Mouse (Mus musculus): Measurements from ENCODE around the gene Otogl. TPM values are rescaled to one million over a fixed set of nuclear protein-coding genes. Genes with fewer than 3 reads are reported as not detected.

The Otogl gene
- total and polyA plus RNA-seq, 3 experiments: under 0.01 TPM; not detected in 2

- ATAC-seq (ENCODE audit: extremely low read depth, insufficient number of reproducible peaks, low FRiP score, poor library complexity, severe bottlenecking): no peak
- H3K9me3 ChIP-seq (replicated peaks): no peaks in the 10 kb centered on the region
- no peak for TF ChIP-seq TAL1 (conservative IDR thresholded peaks at IDR 0.05; ENCODE audit: low read depth, low read length)
- TF ChIP-seq POLR2AphosphoS5 (IDR thresholded peaks at IDR 0.05; ENCODE audit: insufficient replicate concordance, low read depth, low read length): no peak
- no peak for TF ChIP-seq CTCF (IDR thresholded peaks at IDR 0.05; ENCODE audit: low read depth, low read length)
- no peak for TF ChIP-seq GATA1 (IDR thresholded peaks at IDR 0.05; ENCODE audit: borderline replicate concordance, low read length)
- no peak for TF ChIP-seq GATA2 (IDR thresholded peaks at IDR 0.05; ENCODE audit: borderline replicate concordance, low read depth, low read length)
- no peaks in the 10 kb centered on the region for H3K4me1 ChIP-seq (ENCODE audit: insufficient read depth, low read depth, low read length)
- H3K27me3 ChIP-seq (ENCODE audit: insufficient read depth, low read length): no peaks in the 10 kb centered on the region
- no peaks in the 10 kb centered on the region for H3K36me3 ChIP-seq (replicated peaks)
- no peak for DNase-seq (ENCODE audit: low spot score)
- no peak overlapping the region for H3K4me3 ChIP-seq (ENCODE audit: low read depth, low read length)
Observed at GRCm38 (mm10) chr10:107934055-107934454, 22.1 kb upstream of the Otogl start.

GRCm38 (mm10) chr10:107933527-107933926, 21.6 kb upstream of the Otogl start:
- ATAC-seq (ENCODE audit: extremely low read depth, insufficient number of reproducible peaks, low FRiP score, poor library complexity, severe bottlenecking): no peak
- no peaks in the 10 kb centered on the region for H3K9me3 ChIP-seq (replicated peaks)
- H3K4me3 ChIP-seq (ENCODE audit: low read depth, low read length): no peak overlapping the region
- no peak for TF ChIP-seq POLR2AphosphoS5 (IDR thresholded peaks at IDR 0.05; ENCODE audit: insufficient replicate concordance, low read depth, low read length)
- TF ChIP-seq GATA2 (IDR thresholded peaks at IDR 0.05; ENCODE audit: borderline replicate concordance, low read depth, low read length): no peak
- TF ChIP-seq TAL1 (conservative IDR thresholded peaks at IDR 0.05; ENCODE audit: low read depth, low read length): no peak
- TF ChIP-seq CTCF (IDR thresholded peaks at IDR 0.05; ENCODE audit: low read depth, low read length): no peak
- H3K4me1 ChIP-seq (ENCODE audit: insufficient read depth, low read depth, low read length): no peaks in the 10 kb centered on the region
- no peaks in the 10 kb centered on the region for H3K27me3 ChIP-seq (ENCODE audit: insufficient read depth, low read length)
- no peaks in the 10 kb centered on the region for H3K36me3 ChIP-seq (replicated peaks)
- DNase-seq (ENCODE audit: low spot score): no peak

GRCm38 (mm10) chr10:107931833-107932828, 20.2 kb upstream of the Otogl start:
- Histone ChIP-seq H3K4me1 (ENCODE audit: insufficient read depth, low read depth, low read length) (no peaks in the 10 kb centered on the region), H3K9me3 (replicated peaks) (no peaks in the 10 kb centered on the region), H3K36me3 (replicated peaks) (no peaks in the 10 kb centered on the region), H3K4me3 (ENCODE audit: low read depth, low read length) (no peak overlapping the region), H3K27me3 (ENCODE audit: insufficient read depth, low read length) (no peaks in the 10 kb centered on the region)
- TF ChIP-seq CTCF (IDR thresholded peaks at IDR 0.05; ENCODE audit: low read depth, low read length) (no peak), POLR2AphosphoS5 (IDR thresholded peaks at IDR 0.05; ENCODE audit: insufficient replicate concordance, low read depth, low read length) (no peak), GATA2 (IDR thresholded peaks at IDR 0.05; ENCODE audit: borderline replicate concordance, low read depth, low read length) (no peak), GATA1 (IDR thresholded peaks at IDR 0.05; ENCODE audit: borderline replicate concordance, low read length) (no peak), TAL1 (conservative IDR thresholded peaks at IDR 0.05; ENCODE audit: low read depth, low read length) (no peak)
- no peak for DNase-seq (ENCODE audit: low spot score)
- no peak for ATAC-seq (ENCODE audit: extremely low read depth, insufficient number of reproducible peaks, low FRiP score, poor library complexity, severe bottlenecking)

- Histone ChIP-seq H3K27me3 (ENCODE audit: insufficient read depth, low read length) (no peaks in the 10 kb centered on the region), H3K9me3 (replicated peaks) (no peaks in the 10 kb centered on the region), H3K36me3 (replicated peaks) (no peaks in the 10 kb centered on the region), H3K4me1 (ENCODE audit: insufficient read depth, low read depth, low read length) (no peaks in the 10 kb centered on the region), H3K4me3 (ENCODE audit: low read depth, low read length) (no peak overlapping the region)
- TF ChIP-seq GATA1 (IDR thresholded peaks at IDR 0.05; ENCODE audit: borderline replicate concordance, low read length) (no peak), GATA2 (IDR thresholded peaks at IDR 0.05; ENCODE audit: borderline replicate concordance, low read depth, low read length) (no peak), CTCF (IDR thresholded peaks at IDR 0.05; ENCODE audit: low read depth, low read length) (no peak), POLR2AphosphoS5 (IDR thresholded peaks at IDR 0.05; ENCODE audit: insufficient replicate concordance, low read depth, low read length) (no peak), TAL1 (conservative IDR thresholded peaks at IDR 0.05; ENCODE audit: low read depth, low read length) (no peak)
- DNase-seq (ENCODE audit: low spot score) (no peak), ATAC-seq (ENCODE audit: extremely low read depth, insufficient number of reproducible peaks, low FRiP score, poor library complexity, severe bottlenecking) (no peak)
Observed at GRCm38 (mm10) chr10:107930471-107931021, 18.6 kb upstream of the Otogl start.

GRCm38 (mm10) chr10:107925306-107925705, 13.4 kb upstream of the Otogl start:
- no peaks in the 10 kb centered on the region for H3K9me3 ChIP-seq (replicated peaks)
- TF ChIP-seq GATA2 (IDR thresholded peaks at IDR 0.05; ENCODE audit: borderline replicate concordance, low read depth, low read length) (no peak), GATA1 (IDR thresholded peaks at IDR 0.05; ENCODE audit: borderline replicate concordance, low read length) (no peak), TAL1 (conservative IDR thresholded peaks at IDR 0.05; ENCODE audit: low read depth, low read length) (no peak), CTCF (IDR thresholded peaks at IDR 0.05; ENCODE audit: low read depth, low read length) (no peak), POLR2AphosphoS5 (IDR thresholded peaks at IDR 0.05; ENCODE audit: insufficient replicate concordance, low read depth, low read length) (no peak)
- no peak overlapping the region for H3K4me3 ChIP-seq (ENCODE audit: low read depth, low read length)
- no peaks in the 10 kb centered on the region for H3K27me3 ChIP-seq (ENCODE audit: insufficient read depth, low read length)
- no peak for ATAC-seq (ENCODE audit: extremely low read depth, insufficient number of reproducible peaks, low FRiP score, poor library complexity, severe bottlenecking)
- DNase-seq (ENCODE audit: low spot score): no peak
- no peaks in the 10 kb centered on the region for H3K36me3 ChIP-seq (replicated peaks)
- no peaks in the 10 kb centered on the region for H3K4me1 ChIP-seq (ENCODE audit: insufficient read depth, low read depth, low read length)

- ATAC-seq (ENCODE audit: extremely low read depth, insufficient number of reproducible peaks, low FRiP score, poor library complexity, severe bottlenecking) (no peak), DNase-seq (ENCODE audit: low spot score) (no peak)
- no peaks in the 10 kb centered on the region for H3K9me3 ChIP-seq (replicated peaks)
- no peaks in the 10 kb centered on the region for H3K36me3 ChIP-seq (replicated peaks)
- H3K4me3 ChIP-seq (ENCODE audit: low read depth, low read length): no peak overlapping the region
- H3K4me1 ChIP-seq (ENCODE audit: insufficient read depth, low read depth, low read length): no peaks in the 10 kb centered on the region
- TF ChIP-seq TAL1 (conservative IDR thresholded peaks at IDR 0.05; ENCODE audit: low read depth, low read length): no peak
- TF ChIP-seq GATA2 (IDR thresholded peaks at IDR 0.05; ENCODE audit: borderline replicate concordance, low read depth, low read length): no peak
- no peak for TF ChIP-seq GATA1 (IDR thresholded peaks at IDR 0.05; ENCODE audit: borderline replicate concordance, low read length)
- no peak for TF ChIP-seq POLR2AphosphoS5 (IDR thresholded peaks at IDR 0.05; ENCODE audit: insufficient replicate concordance, low read depth, low read length)
- no peak for TF ChIP-seq CTCF (IDR thresholded peaks at IDR 0.05; ENCODE audit: low read depth, low read length)
- H3K27me3 ChIP-seq (ENCODE audit: insufficient read depth, low read length): no peaks in the 10 kb centered on the region
Observed at GRCm38 (mm10) chr10:107923860-107924259, 11.9 kb upstream of the Otogl start.

Data from G1E (cell line).